Mouse (Mus musculus) liver, embryonic 14.5 days (tissue): ENCODE results near the gene Gria3.

Source experiments
- CTCF ChIP-seq: IDR thresholded peaks from 2 replicates; pipeline ENCODE4 v1.5.1; 2016; ENCODE audit warnings: antibody characterized with exemption, low read depth, control low read depth
- EP300 ChIP-seq: IDR thresholded peaks from 2 replicates; pipeline ENCODE4 v1.6.1; 2016; ENCODE audit warnings: antibody characterized with exemption, low read depth

DNA sequence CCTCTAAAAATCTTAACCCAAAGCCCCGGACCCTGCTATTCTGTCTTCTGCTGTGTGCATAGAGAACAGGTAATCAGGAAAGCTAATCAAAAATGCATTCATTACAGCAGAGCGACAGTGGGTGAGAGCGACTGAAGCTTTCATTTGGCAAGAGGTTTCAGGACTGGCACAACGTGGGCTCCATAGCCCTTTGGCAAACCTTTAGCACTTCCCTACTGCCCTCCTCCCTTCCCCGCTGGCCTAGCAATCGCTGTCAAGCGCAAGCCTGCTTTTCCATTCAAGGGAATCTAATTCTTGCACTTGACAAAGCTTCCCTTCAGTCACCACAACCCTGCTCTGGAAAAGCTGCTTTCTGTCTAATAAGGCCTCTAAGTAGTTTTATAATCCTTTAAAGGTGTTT is 13.6 kb upstream of the Gria3 start:
- TF ChIP-seq CTCF (no peak), EP300 (no peak)
